Comparison of ENCODE assay signal across 20 mouse cellular contexts in genomic region chr5:27706551-27706950, GRCm38 (mm10).
A peak's percentile ranks its signal among the peaks of the same experiment; 100 is the strongest.
DNase-seq lines count a peak whose midpoint lies in the region; ATAC-seq and TF ChIP-seq lines count a peak whose summit lies in the region.
"Had no signal": no experiment of that assay in that cellular context is flagged by ENCODE, and none has a peak within 500 bp of the region (broad histone marks: within the 10 kb centered on the region; RNA-seq: fewer than 3 reads in every experiment).

No protein-coding gene starts in this region.

- H3K36me3 ChIP-seq in kidney, embryonic 14.5 days (ENCODE audit: control insufficient read depth, insufficient read depth, low read length) = no peaks in the 10 kb centered on the region
- H3K36me3 ChIP-seq in midbrain, embryonic 11.5 days (ENCODE audit: control insufficient read depth, insufficient read depth, low read length) = no peaks in the 10 kb centered on the region
- peaks cover 15% of the 10 kb centered on the region for H3K36me3 ChIP-seq in midbrain, postnatal 0 days (ENCODE audit: insufficient read depth, low read length)
- no peaks in the 10 kb centered on the region for H3K36me3 ChIP-seq in intestine, embryonic 16.5 days (ENCODE audit: control insufficient read depth, insufficient read depth, low read length)

- no peak overlapping the region for H3K9ac ChIP-seq in kidney, embryonic 14.5 days (ENCODE audit: low read depth, low read length)
- H3K9ac ChIP-seq in midbrain, embryonic 11.5 days (ENCODE audit: low read length) = no peak overlapping the region
- no peak overlapping the region for H3K9ac ChIP-seq in midbrain, postnatal 0 days (replicated peaks; ENCODE audit: low read length, poor library complexity, severe bottlenecking)
- H3K9ac ChIP-seq in intestine, embryonic 16.5 days (ENCODE audit: low read depth, low read length) = no peak overlapping the region
- H3K9ac ChIP-seq: forebrain, embryonic 13.5 days had no signal

- H3K4me1 ChIP-seq in kidney, embryonic 14.5 days (ENCODE audit: control insufficient read depth, insufficient read depth, low read length) = peaks cover 15% of the 10 kb centered on the region
- no peaks in the 10 kb centered on the region for H3K4me1 ChIP-seq in midbrain, embryonic 11.5 days (ENCODE audit: control insufficient read depth, insufficient read depth, low read length)
- H3K4me1 ChIP-seq in midbrain, postnatal 0 days (ENCODE audit: insufficient read depth, low read length) = no peaks in the 10 kb centered on the region
- H3K4me1 ChIP-seq in intestine, embryonic 16.5 days (ENCODE audit: control insufficient read depth, insufficient read depth, low read length) = peaks cover 19% of the 10 kb centered on the region

- no peak for TF ChIP-seq CTCF in midbrain, postnatal 0 days (IDR thresholded peaks at IDR 0.05)

- peak; percentile 28; the same call in 1 of the 2 replicates for ATAC-seq in kidney, embryonic 14.5 days (ENCODE audit: low FRiP score, low TSS enrichment)
- ATAC-seq in midbrain, embryonic 11.5 days (ENCODE audit: low FRiP score) = peak; percentile 79
- no peak for ATAC-seq in midbrain, postnatal 0 days (ENCODE audit: low FRiP score)
- peak; percentile 39; the same call in 1 of the 2 replicates for ATAC-seq in intestine, embryonic 16.5 days
- ATAC-seq: forebrain, embryonic 13.5 days; inflammation-experienced regulatory T-cells, adult 6 months had no signal

- H3K4me2 ChIP-seq in kidney, embryonic 14.5 days (replicated peaks; ENCODE audit: low read depth, low read length) = no peak overlapping the region
- no peak overlapping the region for H3K4me2 ChIP-seq in midbrain, embryonic 11.5 days
- H3K4me2 ChIP-seq in midbrain, postnatal 0 days (ENCODE audit: low read depth, low read length, poor library complexity, severe bottlenecking) = no peak overlapping the region
- H3K4me2 ChIP-seq in intestine, embryonic 16.5 days (ENCODE audit: low read depth, low read length) = no peak overlapping the region; the same call in 1 of the 2 replicates
- H3K4me2 ChIP-seq: forebrain, embryonic 13.5 days had no signal

- DNase-seq in kidney, adult 9 months = no peak
- DNase-seq in midbrain, embryonic 11.5 days (ENCODE audit: low spot score, missing footprints) = no peak
- no peak for DNase-seq in midbrain, postnatal 0 days (ENCODE audit: low spot score)
- DNase-seq in adrenal gland, postnatal 36 days = no peak
- no peak for DNase-seq in cerebellum, postnatal 4 days (ENCODE audit: low spot score in 2 of 2)
- DNase-seq: adrenal gland, adult 2 months; cerebellum, adult 9-10 months; heart, adult 11 months; heart, postnatal 36 days; kidney, postnatal 36 days; layer of hippocampus, adult 9-11 months; lung, postnatal 14 days; right cerebral cortex, postnatal 14 days; spleen, adult 18-20 months; thymus, adult 2 months had no signal

- H3K9me3 ChIP-seq in kidney, embryonic 14.5 days (ENCODE audit: control insufficient read depth, low read length) = no peaks in the 10 kb centered on the region
- H3K9me3 ChIP-seq in midbrain, embryonic 11.5 days (ENCODE audit: control insufficient read depth, low read length) = no peaks in the 10 kb centered on the region
- H3K9me3 ChIP-seq in midbrain, postnatal 0 days (ENCODE audit: low read length) = no peaks in the 10 kb centered on the region
- H3K9me3 ChIP-seq in intestine, embryonic 16.5 days (ENCODE audit: control insufficient read depth, low read length) = no peaks in the 10 kb centered on the region
- H3K9me3 ChIP-seq: forebrain, embryonic 13.5 days had no signal

- H3K4me3 ChIP-seq in kidney, embryonic 14.5 days (ENCODE audit: low read length) = no peak overlapping the region
- no peak overlapping the region for H3K4me3 ChIP-seq in midbrain, embryonic 11.5 days (ENCODE audit: low read depth, low read length)
- H3K4me3 ChIP-seq in midbrain, postnatal 0 days (ENCODE audit: low read depth, low read length) = no peak overlapping the region
- H3K4me3 ChIP-seq in intestine, embryonic 16.5 days (ENCODE audit: low read length) = no peak overlapping the region
- H3K4me3 ChIP-seq: forebrain, embryonic 13.5 days; left cerebral cortex, adult 2 months had no signal

- peak overlapping the region; percentile 47; the same call in 1 of the 2 replicates for H3K27ac ChIP-seq in kidney, embryonic 14.5 days (ENCODE audit: low read depth, low read length)
- H3K27ac ChIP-seq in midbrain, embryonic 11.5 days (ENCODE audit: low read depth, low read length) = no peak overlapping the region
- H3K27ac ChIP-seq in midbrain, postnatal 0 days (ENCODE audit: low read depth, low read length) = no peak overlapping the region
- H3K27ac ChIP-seq in intestine, embryonic 16.5 days (ENCODE audit: low read length) = no peak overlapping the region
- H3K27ac ChIP-seq: forebrain, embryonic 13.5 days; left cerebral cortex, adult 2 months had no signal

- H3K27me3 ChIP-seq in kidney, embryonic 14.5 days (ENCODE audit: control insufficient read depth, insufficient read depth, low read length) = no peaks in the 10 kb centered on the region
- H3K27me3 ChIP-seq in midbrain, embryonic 11.5 days (ENCODE audit: control insufficient read depth, insufficient read depth, low read length) = no peaks in the 10 kb centered on the region
- no peaks in the 10 kb centered on the region for H3K27me3 ChIP-seq in midbrain, postnatal 0 days (ENCODE audit: insufficient read depth, low read length)
- H3K27me3 ChIP-seq in intestine, embryonic 16.5 days (replicated peaks; ENCODE audit: control insufficient read depth, insufficient read depth, low read length) = no peaks in the 10 kb centered on the region
- H3K27me3 ChIP-seq: forebrain, embryonic 13.5 days had no signal

- 57% methylated on average over 6 of the region's 6 CpGs for WGBS in kidney, embryonic 14.5 days
- WGBS in midbrain, embryonic 11.5 days = 71% methylated on average over 6 of the region's 6 CpGs
- 32% methylated on average over 6 of the region's 6 CpGs for WGBS in midbrain, postnatal 0 days
- whole genome bisulfite sequencing in intestine, embryonic 16.5 days = 38% methylated on average over 6 of the region's 6 CpGs
